Mouse (Mus musculus): Measurements from ENCODE around the gene Ankrd11. TPM values are rescaled to one million over a fixed set of nuclear protein-coding genes. Genes with fewer than 3 reads are reported as not detected.

Gene Ankrd11
- polyA plus RNA-seq, 1 experiment from 2014 or later = 98.8 TPM

- H3K27ac ChIP-seq = no peak overlapping the region
- WGBS = 83% methylated on average over 3 of the region's 3 CpGs
Measured at GRCm38 (mm10) chr8:122844161-122844560, 197.9 kb downstream of the Ankrd11 start.

GRCm38 (mm10) chr8:122836696-122837095, 205.4 kb downstream of the Ankrd11 start:
- no peak overlapping the region for H3K4me2 ChIP-seq (replicated peaks)
- no peak overlapping the region for H3K27ac ChIP-seq
- H3K4me3 ChIP-seq = no peak overlapping the region
- 91% methylated on average over 13 of the region's 13 CpGs for whole genome bisulfite sequencing
- no peaks in the 10 kb centered on the region for H3K9me3 ChIP-seq
- no peaks in the 10 kb centered on the region for H3K36me3 ChIP-seq
- no peak overlapping the region for H3K9ac ChIP-seq
- H3K4me1 ChIP-seq = no peaks in the 10 kb centered on the region
- H3K27me3 ChIP-seq (replicated peaks) = no peaks in the 10 kb centered on the region
- ATAC-seq (ENCODE audit: low FRiP score, low read depth) = no peak

More at GRCm38 (mm10) chr8:122844161-122844560, 197.9 kb downstream of the Ankrd11 start:
- 0 out of 2 replicates have a peak, but pooled peaks cover 3% of the 10 kb centered on the region for H3K27me3 ChIP-seq (replicated peaks)
- no peak overlapping the region for H3K4me2 ChIP-seq (replicated peaks)
- H3K9ac ChIP-seq = no peak overlapping the region
- no peak overlapping the region for H3K4me3 ChIP-seq
- no peak for ATAC-seq (ENCODE audit: low FRiP score, low read depth)
- H3K36me3 ChIP-seq = no peaks in the 10 kb centered on the region
- H3K4me1 ChIP-seq = no peaks in the 10 kb centered on the region; the same call in 1 of the 2 replicates
- H3K9me3 ChIP-seq = no peaks in the 10 kb centered on the region

- ATAC-seq (ENCODE audit: low FRiP score, low read depth) = no peak
- Histone ChIP-seq H3K27me3 (replicated peaks) (no peaks in the 10 kb centered on the region), H3K4me2 (replicated peaks) (no peak overlapping the region), H3K9ac (no peak overlapping the region), H3K9me3 (no peaks in the 10 kb centered on the region), H3K36me3 (no peaks in the 10 kb centered on the region), H3K4me1 (no peaks in the 10 kb centered on the region), H3K4me3 (no peak overlapping the region), H3K27ac (no peak overlapping the region)
- WGBS = 84% methylated on average over 12 of the region's 12 CpGs
Measured at GRCm38 (mm10) chr8:122836199-122836598, 205.9 kb downstream of the Ankrd11 start.

- Histone ChIP-seq H3K4me3 (no peak overlapping the region), H3K9me3 (no peaks in the 10 kb centered on the region), H3K4me2 (replicated peaks) (no peak overlapping the region), H3K27me3 (replicated peaks) (no peaks in the 10 kb centered on the region), H3K36me3 (no peaks in the 10 kb centered on the region), H3K4me1 (no peaks in the 10 kb centered on the region), H3K27ac (no peak overlapping the region), H3K9ac (no peak overlapping the region)
- WGBS = 30% methylated on average over 8 of the region's 8 CpGs
- ATAC-seq (ENCODE audit: low FRiP score, low read depth) = no peak
Measured at GRCm38 (mm10) chr8:122834971-122835370, 207.1 kb downstream of the Ankrd11 start.

GRCm38 (mm10) chr8:122834416-122834815, 207.7 kb downstream of the Ankrd11 start:
- no peak overlapping the region for H3K27ac ChIP-seq
- no peak overlapping the region for H3K4me3 ChIP-seq
- no peak for ATAC-seq (ENCODE audit: low FRiP score, low read depth)
- H3K36me3 ChIP-seq = no peaks in the 10 kb centered on the region
- H3K4me2 ChIP-seq (replicated peaks) = no peak overlapping the region
- no peaks in the 10 kb centered on the region for H3K27me3 ChIP-seq (replicated peaks)
- H3K9ac ChIP-seq = no peak overlapping the region
- 84% methylated on average over 8 of the region's 8 CpGs for WGBS
- H3K9me3 ChIP-seq = no peaks in the 10 kb centered on the region
- no peaks in the 10 kb centered on the region for H3K4me1 ChIP-seq

Other genes starting within 250 kb of the Ankrd11 start
- 5.4 and 7.2 TPM in 2 replicates for gene Cdh15, start 194.3 kb downstream of the Ankrd11 start, polyA plus RNA-seq (2016; fragmentation: Nextera tagmentation; extraction: Ambion mirVana)
- 60.0 and 61.0 TPM in 2 replicates for gene Spg7, start 20.7 kb upstream of the Ankrd11 start, polyA plus RNA-seq (2016; fragmentation: Nextera tagmentation; extraction: Ambion mirVana)
- 922 and 973 TPM in 2 replicates for gene Rpl13, start 60.1 kb upstream of the Ankrd11 start, polyA plus RNA-seq (2016; fragmentation: Nextera tagmentation; extraction: Ambion mirVana)
- 0.17 and 0.18 TPM in 2 replicates for gene Cpne7, start 75.1 kb upstream of the Ankrd11 start, polyA plus RNA-seq (2016; fragmentation: Nextera tagmentation; extraction: Ambion mirVana)
- gene Sult5a1, start 116.0 kb upstream of the Ankrd11 start, polyA plus RNA-seq (2016; fragmentation: Nextera tagmentation; extraction: Ambion mirVana) = 3.5 and 4.0 TPM in 2 replicates
- gene Dpep1, start 144.0 kb upstream of the Ankrd11 start, polyA plus RNA-seq (2016; fragmentation: Nextera tagmentation; extraction: Ambion mirVana) = 0.33 and 0.37 TPM in 2 replicates
- 145 and 148 TPM in 2 replicates for gene Chmp1a, start 170.5 kb upstream of the Ankrd11 start, polyA plus RNA-seq (2016; fragmentation: Nextera tagmentation; extraction: Ambion mirVana)
- gene Spata33, start 170.6 kb upstream of the Ankrd11 start, polyA plus RNA-seq (2016; fragmentation: Nextera tagmentation; extraction: Ambion mirVana) = 7.0 and 8.5 TPM in 2 replicates
- 35.6 and 36.1 TPM in 2 replicates for gene Cdk10, start 182.6 kb upstream of the Ankrd11 start, polyA plus RNA-seq (2016; fragmentation: Nextera tagmentation; extraction: Ambion mirVana)
- 3.8 and 4.7 TPM in 2 replicates for gene Spata2l, start 194.0 kb upstream of the Ankrd11 start, polyA plus RNA-seq (2016; fragmentation: Nextera tagmentation; extraction: Ambion mirVana)
- gene Zfp276, start 211.9 kb upstream of the Ankrd11 start, polyA plus RNA-seq (2016; fragmentation: Nextera tagmentation; extraction: Ambion mirVana) = 32.9 and 36.0 TPM in 2 replicates
- 40.3 and 51.1 TPM in 2 replicates for gene Vps9d1, start 212.1 kb upstream of the Ankrd11 start, polyA plus RNA-seq (2016; fragmentation: Nextera tagmentation; extraction: Ambion mirVana)

All from neural tube, embryonic 12.5 days (tissue).